Mouse (Mus musculus): Measurements from ENCODE around the gene Bcam. TPM values are rescaled to one million over a fixed set of nuclear protein-coding genes. Genes with fewer than 3 reads are reported as not detected.
A peak's percentile ranks its signal among the peaks of the same experiment; 100 is the strongest.

Gene Bcam
- total and polyA plus RNA-seq, 3 experiments: 190 to 240 (median 214) TPM

GRCm38 (mm10) chr7:19751070-19751383 is 19.8 kb downstream of the Bcam start:
- Histone ChIP-seq H3K79me2 (replicated peaks; ENCODE audit: control insufficient read depth, insufficient read depth, low read length) (no peaks in the 10 kb centered on the region), H3K4me1 (ENCODE audit: control insufficient read depth, insufficient read depth, low read length) (peaks cover 24% of the 10 kb centered on the region), H3K27ac (peak overlapping the region; percentile 94), H3K27me3 (ENCODE audit: control insufficient read depth, insufficient read depth, low read length) (no peaks in the 10 kb centered on the region), H3K4me3 (no peak overlapping the region), H3K9ac (ENCODE audit: low read depth, low read length) (peak overlapping the region; percentile 48; the same call in 1 of the 2 replicates), H3K36me3 (ENCODE audit: control insufficient read depth, insufficient read depth, low read length) (peaks cover 7% of the 10 kb centered on the region)
- intact Hi-C loops (cut with DNase I): loop anchor here (5.0 kb wide), 3 partner anchors 91 to 186 kb away; no protein-coding TSS in a partner anchor
- TF ChIP-seq POLR2A (IDR thresholded peaks at IDR 0.05; ENCODE audit: insufficient read depth, low read depth, low read length): no peak
- no peak for TF ChIP-seq CTCF (IDR thresholded peaks at IDR 0.05)
- no peak for TF ChIP-seq EP300 (IDR thresholded peaks at IDR 0.05; ENCODE audit: insufficient read depth, low read depth, low read length)
- DNase-seq: no peak
- 20% methylated on average over 4 of the region's 4 CpGs for WGBS

- TF ChIP-seq CTCF (IDR thresholded peaks at IDR 0.05) (peak; percentile 81), POLR2A (IDR thresholded peaks at IDR 0.05; ENCODE audit: insufficient read depth, low read depth, low read length) (peak; percentile 2; the same call in 1 of the 2 replicates), EP300 (IDR thresholded peaks at IDR 0.05; ENCODE audit: insufficient read depth, low read depth, low read length) (peak; percentile 71; the same call in 1 of the 2 replicates)
- peak within 1 kb of the TSS; percentile 94 for H3K27ac ChIP-seq
- 14% methylated on average over 19 of the region's 19 CpGs for WGBS
These were observed 20.4 kb downstream of the Bcam start, which contains the start of gene Nectin2 for GRCm38 (mm10) chr7:19750217-19751069. Nectin2 (minus strand) TSS chr7:19750483.

GRCm38 (mm10) chr7:19749389-19750216 is 21.2 kb downstream of the Bcam start:
- peak overlapping the region; percentile 78 for H3K4me3 ChIP-seq
- peaks cover 23% of the 10 kb centered on the region for H3K4me1 ChIP-seq (ENCODE audit: control insufficient read depth, insufficient read depth, low read length)
- peaks cover 7% of the 10 kb centered on the region for H3K36me3 ChIP-seq (ENCODE audit: control insufficient read depth, insufficient read depth, low read length)
- intact Hi-C loops (cut with DNase I): loop anchor here (1.0 to 5.0 kb wide), 6 partner anchors 34 to 188 kb away; partner anchors contain the start of gene Tomm40
- peak; percentile 95 to 96 for DNase-seq
- under 1% methylated on average over 46 of the region's 46 CpGs for WGBS
- H3K79me2 ChIP-seq (replicated peaks; ENCODE audit: control insufficient read depth, insufficient read depth, low read length): no peaks in the 10 kb centered on the region
- H3K27me3 ChIP-seq (ENCODE audit: control insufficient read depth, insufficient read depth, low read length): no peaks in the 10 kb centered on the region
- TF ChIP-seq POLR2A (IDR thresholded peaks at IDR 0.05; ENCODE audit: insufficient read depth, low read depth, low read length): peak; percentile 61
- peak; percentile 79 for TF ChIP-seq CTCF (IDR thresholded peaks at IDR 0.05)
- peak; percentile 89 for TF ChIP-seq EP300 (IDR thresholded peaks at IDR 0.05; ENCODE audit: insufficient read depth, low read depth, low read length)
- peak overlapping the region; percentile 94 for H3K27ac ChIP-seq
- H3K9ac ChIP-seq (ENCODE audit: low read depth, low read length): peak overlapping the region; percentile 85

More at GRCm38 (mm10) chr7:19750217-19751069, 20.4 kb downstream of the Bcam start, which contains the start of gene Nectin2:
- intact Hi-C loops (cut with DNase I): loop anchor here (1.0 to 5.0 kb wide), 5 partner anchors 33 to 187 kb away; no protein-coding TSS in a partner anchor
- Histone ChIP-seq H3K9ac (ENCODE audit: low read depth, low read length) (peak within 1 kb of the TSS; percentile 85), H3K4me1 (ENCODE audit: control insufficient read depth, insufficient read depth, low read length) (peaks cover 26% of the 10 kb centered on the region), H3K79me2 (replicated peaks; ENCODE audit: control insufficient read depth, insufficient read depth, low read length) (no peaks in the 10 kb centered on the region), H3K27me3 (ENCODE audit: control insufficient read depth, insufficient read depth, low read length) (no peaks in the 10 kb centered on the region), H3K4me3 (peak within 1 kb of the TSS; percentile 78), H3K36me3 (ENCODE audit: control insufficient read depth, insufficient read depth, low read length) (peaks cover 7% of the 10 kb centered on the region)
- peak; percentile 91 to 93 for DNase-seq

- 2% methylated on average over 32 of the region's 32 CpGs for WGBS
- intact Hi-C loops (cut with DNase I): loop anchor here (1.0 kb wide), 1 partner anchor 33 kb away; the partner anchor contains the start of gene Tomm40
- DNase-seq: peak in 1 of 2 experiments; percentile 58
These were observed 22.3 kb downstream of the Bcam start for GRCm38 (mm10) chr7:19748219-19749195.

More at GRCm38 (mm10) chr7:19748219-19749195, 22.3 kb downstream of the Bcam start:
- H3K27me3 ChIP-seq (ENCODE audit: control insufficient read depth, insufficient read depth, low read length): no peaks in the 10 kb centered on the region
- peaks cover 19% of the 10 kb centered on the region for H3K4me1 ChIP-seq (ENCODE audit: control insufficient read depth, insufficient read depth, low read length)
- no peak for TF ChIP-seq EP300 (IDR thresholded peaks at IDR 0.05; ENCODE audit: insufficient read depth, low read depth, low read length)
- 0 out of 2 replicates have a peak, but pooled peaks have one; percentile 17 for TF ChIP-seq POLR2A (IDR thresholded peaks at IDR 0.05; ENCODE audit: insufficient read depth, low read depth, low read length)
- H3K79me2 ChIP-seq (replicated peaks; ENCODE audit: control insufficient read depth, insufficient read depth, low read length): no peaks in the 10 kb centered on the region; the same call in 1 of the 2 replicates
- peak overlapping the region; percentile 78 for H3K4me3 ChIP-seq
- peaks cover 3% of the 10 kb centered on the region; the same call in 1 of the 2 replicates for H3K36me3 ChIP-seq (ENCODE audit: control insufficient read depth, insufficient read depth, low read length)
- peak overlapping the region; percentile 85 for H3K9ac ChIP-seq (ENCODE audit: low read depth, low read length)
- peak overlapping the region; percentile 73 for H3K27ac ChIP-seq

Data from heart, adult 2 months (tissue).